Mouse (Mus musculus) spleen, adult 18-20 months (tissue): ENCODE measurements at regions not wholly inside any gene's neighbourhood (a gene's known extent, or its start where the extent isn't known, plus 50 kb on each side); places are given as distances from the start of the nearest gene placed in this dataset.

Source experiments
- DNase-seq, 2 experiments: peaks; one replicate each; pipeline ENCODE4 v3.0.0; 2022; ENCODE audit warnings: mixed read lengths in 2 of 2

- DNase-seq: no peak
Observed at GRCm38 (mm10) chr17:83959159-83959848, 111.5 kb upstream of the Haao start.

DNA sequence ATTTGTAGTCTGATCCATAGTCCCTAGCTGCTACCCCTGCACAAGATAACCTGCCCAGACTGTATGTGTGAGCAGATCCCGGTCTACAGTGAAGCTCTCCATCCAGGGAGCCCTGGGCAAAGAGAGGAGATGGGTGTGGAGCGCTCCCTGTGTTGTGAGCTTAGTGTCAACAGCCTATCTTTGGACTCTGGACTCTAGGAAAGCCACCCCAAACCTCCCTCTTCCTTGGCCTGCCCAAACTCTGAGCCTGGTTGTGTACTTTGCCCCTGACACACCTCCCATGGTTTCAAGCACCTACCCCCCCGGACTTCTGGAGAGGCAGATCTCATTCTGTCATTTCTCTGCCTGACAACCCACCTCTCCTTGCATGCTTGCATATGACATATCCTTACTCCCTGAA is 110.9 kb upstream of the Haao start:
- DNase-seq: no peak

DNA sequence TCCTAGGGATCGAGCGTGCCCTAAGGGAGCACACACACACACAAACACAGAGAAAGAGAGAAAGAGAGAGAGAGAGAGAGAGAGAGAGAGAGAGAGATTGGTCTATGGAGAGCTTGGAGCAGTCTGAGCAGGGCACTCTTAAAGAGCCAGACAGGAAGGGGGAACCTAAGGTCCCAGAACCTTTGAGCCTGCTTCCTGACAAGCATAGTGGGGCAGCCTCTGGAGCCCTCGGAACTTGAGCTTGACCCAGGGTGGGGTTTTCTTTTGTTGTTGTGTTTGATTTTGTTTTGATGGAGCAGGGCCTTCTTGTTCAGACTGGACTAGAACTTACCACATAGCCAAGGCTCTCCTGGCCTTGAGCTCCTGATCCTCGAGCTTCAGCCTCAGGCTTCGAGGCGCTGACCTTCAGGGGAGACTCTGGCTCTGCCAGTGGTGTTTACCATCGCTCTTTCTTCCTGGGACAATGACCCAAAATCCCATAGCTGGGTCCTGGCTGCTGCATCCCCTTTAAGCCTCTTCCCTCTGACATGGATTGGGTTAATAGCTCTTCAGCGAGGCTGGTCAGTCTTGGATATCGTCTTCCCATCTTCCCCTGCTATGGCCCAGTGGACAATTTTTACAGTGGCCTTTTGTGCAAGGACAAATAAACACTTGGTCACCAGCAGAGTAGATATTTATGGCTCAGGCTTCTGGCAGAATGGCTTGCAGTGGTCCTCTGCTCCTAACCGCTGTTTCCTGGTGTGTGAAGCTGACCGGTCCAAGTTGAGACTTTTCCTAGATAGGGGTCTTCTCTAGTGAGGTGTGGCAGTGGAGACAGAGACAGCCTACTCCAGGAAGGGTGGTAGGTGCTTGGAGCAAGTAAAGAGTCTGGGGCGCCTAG is 110.1 kb upstream of the Haao start:
- no peak for DNase-seq

- DNase-seq: no peak
Observed at GRCm38 (mm10) chr17:83956821-83957565, 109.2 kb upstream of the Haao start.

- no peak for DNase-seq
Observed at GRCm38 (mm10) chr17:83955978-83956377, 108.2 kb upstream of the Haao start.

- no peak for DNase-seq
Observed at GRCm38 (mm10) chr17:83955058-83955697, 107.4 kb upstream of the Haao start.

- DNase-seq: no peak
Observed at GRCm38 (mm10) chr17:83954291-83955057, 106.7 kb upstream of the Haao start.

DNA sequence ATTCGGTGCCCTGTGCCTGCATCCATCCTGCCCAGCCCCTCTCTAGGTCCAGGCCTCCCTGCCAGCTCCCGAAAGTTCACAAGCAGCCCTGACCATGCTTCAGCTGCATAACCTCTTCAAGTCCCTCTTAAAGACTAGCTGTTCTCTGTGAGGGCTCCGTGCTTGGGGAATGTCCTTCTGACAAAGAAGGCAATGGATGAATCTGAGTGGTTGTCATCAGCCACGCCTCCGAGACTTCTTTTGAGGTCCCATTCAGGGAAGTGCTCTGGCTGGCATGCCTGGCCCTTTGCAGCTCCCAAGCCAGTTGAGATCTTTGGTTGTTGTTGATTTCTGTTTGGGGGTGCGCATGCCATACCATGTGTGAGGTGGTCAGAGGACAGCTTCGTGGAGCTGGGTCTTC is 105.9 kb upstream of the Haao start:
- DNase-seq: no peak

DNA sequence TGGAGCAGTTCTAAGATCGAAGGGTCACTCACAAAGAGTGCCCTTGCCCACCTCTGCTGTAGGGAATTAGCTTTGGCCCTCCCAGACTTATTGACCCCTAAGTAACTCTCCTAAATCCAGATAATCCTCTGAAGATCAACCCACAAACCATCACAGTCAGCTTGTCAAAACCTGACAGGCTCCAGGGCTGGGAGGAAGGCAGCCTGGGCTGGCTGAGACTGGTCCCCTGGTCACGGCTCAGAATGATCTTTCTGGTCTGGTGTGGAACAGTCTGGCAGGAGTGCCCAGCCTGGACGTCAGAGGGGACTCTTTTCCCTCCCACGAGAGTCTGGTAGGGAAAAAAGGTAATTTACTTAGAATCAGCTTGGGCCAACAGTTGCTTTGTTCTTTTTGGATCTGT is 99.0 kb upstream of the Haao start:
- no peak for DNase-seq

- DNase-seq: no peak
Observed at GRCm38 (mm10) chr17:83939344-83939743, 91.6 kb upstream of the Haao start.

DNA sequence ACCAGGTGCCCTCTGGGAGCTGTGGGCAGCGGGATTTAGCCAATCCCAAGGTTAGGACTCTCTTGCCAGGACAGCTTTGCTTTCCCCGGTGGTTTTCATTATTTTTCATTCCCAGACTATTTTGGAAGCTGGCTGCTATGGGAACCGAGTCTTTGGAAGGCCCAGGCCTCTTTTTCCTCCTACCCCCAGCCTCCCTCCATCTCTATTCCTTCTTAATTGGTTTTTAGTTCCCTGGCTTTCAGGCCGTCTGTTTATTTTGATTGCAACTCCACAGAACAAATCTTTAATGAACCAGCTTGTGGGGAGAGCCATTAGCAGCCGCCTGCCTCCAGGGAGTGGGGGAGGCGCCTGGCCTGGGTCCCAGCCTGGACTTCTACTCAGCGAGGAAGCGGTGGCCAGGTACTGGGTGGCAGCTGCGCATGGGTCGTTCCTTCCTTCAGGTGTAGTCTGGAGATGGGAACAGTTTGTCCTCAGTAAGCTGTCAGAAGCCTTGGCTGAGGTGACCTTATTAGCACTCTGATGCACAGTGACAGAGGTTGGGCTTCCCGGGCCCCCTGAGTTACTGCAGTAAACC is 91.0 kb upstream of the Haao start:
- no peak for DNase-seq

DNA sequence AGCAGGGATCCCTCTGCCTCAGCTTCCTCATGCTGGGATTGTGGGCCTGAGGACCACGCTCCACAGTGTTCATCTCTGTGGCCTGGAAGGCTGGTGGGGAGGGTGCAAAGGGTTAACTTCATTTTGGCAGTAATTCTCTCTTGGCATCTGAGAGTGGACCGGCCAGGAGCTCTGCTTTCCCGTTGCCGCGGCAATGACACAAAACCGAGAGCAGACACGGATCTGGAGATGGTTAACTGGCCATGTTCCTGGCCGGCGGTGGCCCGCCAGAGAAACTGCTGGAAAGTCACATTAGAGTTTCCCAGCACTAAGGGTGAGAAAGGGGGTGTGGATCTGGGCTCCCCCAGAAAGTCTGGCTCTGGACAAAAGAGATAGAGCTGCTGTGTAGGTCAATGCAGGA is 89.8 kb upstream of the Haao start:
- no peak for DNase-seq

DNA sequence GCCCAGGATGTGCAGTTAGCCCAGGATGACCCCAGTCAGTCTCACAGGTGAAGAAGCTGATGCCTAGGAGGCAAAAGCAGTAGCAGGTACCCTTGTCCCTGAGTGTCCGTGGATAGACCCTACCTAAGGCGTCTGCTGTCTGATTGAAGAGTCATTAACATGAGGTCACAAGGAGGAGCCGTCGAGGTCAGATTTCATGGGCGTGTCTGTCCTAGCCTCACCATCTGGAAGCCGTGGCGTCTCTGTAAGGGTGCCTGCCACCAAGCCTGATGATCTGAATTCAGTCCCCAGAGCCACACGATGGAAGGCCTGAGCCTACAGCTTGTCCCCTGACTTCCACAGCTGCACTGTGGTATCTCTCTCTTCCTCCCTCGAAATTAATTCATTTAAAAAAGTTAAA is 88.9 kb upstream of the Haao start:
- no peak for DNase-seq

- no peak for DNase-seq
Observed at GRCm38 (mm10) chr17:83935969-83936368, 88.2 kb upstream of the Haao start.

GRCm38 (mm10) chr17:83935232-83935631 is 87.5 kb upstream of the Haao start:
- DNase-seq: no peak

DNA sequence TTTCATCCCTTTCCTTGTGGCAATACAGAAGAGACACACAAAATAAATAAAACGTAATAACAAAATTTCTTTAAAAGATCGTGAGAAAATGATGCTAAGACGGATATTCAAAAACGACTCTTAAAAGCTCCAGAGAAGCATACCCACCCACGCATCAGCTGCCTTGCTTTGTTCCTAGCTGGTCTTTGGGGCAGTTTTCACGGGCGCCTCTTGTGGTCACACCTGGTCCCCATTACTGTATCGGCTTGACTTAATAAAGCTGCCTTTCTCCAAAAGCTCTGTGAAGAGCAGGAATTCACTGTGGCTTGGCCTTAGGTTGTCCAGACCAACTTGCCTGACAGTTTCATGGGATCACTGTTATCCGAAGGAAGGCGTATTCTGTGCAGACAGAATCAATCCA is 86.0 kb upstream of the Haao start:
- DNase-seq: no peak

GRCm38 (mm10) chr17:83930401-83930800 is 82.6 kb upstream of the Haao start:
- no peak for DNase-seq

DNA sequence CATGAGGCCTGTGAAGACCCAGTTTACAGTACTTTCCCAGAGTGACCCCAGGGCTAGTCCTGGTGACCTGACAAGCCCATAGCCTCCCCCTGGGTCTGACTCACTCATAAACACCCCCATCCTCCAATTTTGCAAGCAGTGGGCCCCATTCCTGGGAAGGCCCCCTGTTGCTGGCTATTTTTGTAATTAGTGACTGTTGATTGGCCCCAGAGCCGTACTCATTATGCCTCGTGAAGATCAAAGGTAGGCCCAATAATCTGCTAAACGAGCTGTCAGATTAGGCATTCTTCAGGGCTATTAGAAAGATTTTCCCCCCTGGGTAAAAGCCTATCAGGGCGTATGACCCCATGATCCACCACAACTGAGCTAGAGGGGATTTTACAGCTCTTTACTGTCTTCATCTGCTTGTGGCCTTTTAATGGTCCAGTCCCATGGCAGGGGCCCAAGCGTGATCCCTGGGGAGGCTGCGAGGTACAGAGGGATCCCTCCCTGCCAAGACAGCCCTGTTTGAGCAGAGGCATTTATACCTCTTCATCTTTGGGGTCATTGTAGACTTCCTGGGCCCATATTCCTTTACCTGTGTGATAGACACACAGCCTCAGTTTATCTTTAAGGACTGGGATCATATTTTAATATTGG is 80.1 kb upstream of the Haao start:
- no peak for DNase-seq

- no peak for DNase-seq
Observed at GRCm38 (mm10) chr17:83924259-83924922, 76.6 kb upstream of the Haao start.

GRCm38 (mm10) chr17:83920894-83921293 is 73.1 kb upstream of the Haao start:
- DNase-seq: no peak

DNA sequence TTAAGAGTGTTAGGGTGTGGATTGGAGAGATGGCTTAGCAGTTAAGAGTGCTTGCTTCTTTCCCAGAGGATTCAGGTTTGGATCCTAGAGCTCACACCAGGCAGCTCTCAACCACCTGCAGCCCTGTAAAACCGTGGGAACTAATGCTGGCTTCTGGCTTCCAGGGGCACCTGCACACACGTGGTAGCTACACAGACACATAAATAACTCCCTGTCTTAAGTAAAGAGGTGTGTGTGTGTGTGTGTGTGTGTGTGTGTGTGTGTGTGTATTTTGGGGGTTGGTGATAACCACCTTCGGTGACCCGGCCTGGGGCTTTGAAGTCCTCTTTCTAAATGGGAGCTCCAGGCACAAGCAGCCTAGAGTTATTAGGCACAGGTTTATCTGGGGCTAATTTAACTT is 72.5 kb upstream of the Haao start:
- no peak for DNase-seq
